1 mouse cellular context compared by ENCODE assay signal in genomic region chrX:56839369-56839768, GRCm38 (mm10).
A peak's percentile ranks its signal among the peaks of the same experiment; 100 is the strongest.
TF ChIP-seq lines count a peak whose summit lies in the region.

No protein-coding gene starts in this region.

TF ChIP-seq in MEL, 35 proteins besides CTCF, POLR2A, EP300 and RAD21:
- TF ChIP-seq GATA1 (IDR thresholded peaks at IDR 0.05; ENCODE audit: low read depth, low read length) (no peak), MAX (IDR thresholded peaks at IDR 0.05; ENCODE audit: low read length) (no peak), UBTF (IDR thresholded peaks at IDR 0.05; ENCODE audit: borderline replicate concordance, insufficient read depth, low read depth, low read length) (no peak), RCOR1 (IDR thresholded peaks at IDR 0.05; ENCODE audit: low read depth, low read length) (no peak), NRF1 (IDR thresholded peaks at IDR 0.05; ENCODE audit: insufficient read depth, low read depth, low read length, poor library complexity, severe bottlenecking) (no peak), CHD1 (IDR thresholded peaks at IDR 0.05; ENCODE audit: low read depth, low read length) (no peak), SMC3 (IDR thresholded peaks at IDR 0.05; ENCODE audit: low read depth, low read length) (peak; percentile 49), SIN3A (IDR thresholded peaks at IDR 0.05; ENCODE audit: low read length) (no peak), USF2 (IDR thresholded peaks at IDR 0.05; ENCODE audit: borderline replicate concordance in 1 of 2, insufficient read depth in 1 of 2, low read depth in 1 of 2, low read length in 2 of 2) (no peak), TCF12 (IDR thresholded peaks at IDR 0.05; ENCODE audit: low read depth, low read length) (no peak), ZNF384 (IDR thresholded peaks at IDR 0.05; ENCODE audit: low read depth, low read length) (no peak), MXI1 (IDR thresholded peaks at IDR 0.05; ENCODE audit: low read depth, low read length) (no peak), ELF1 (IDR thresholded peaks at IDR 0.05; ENCODE audit: low read depth, low read length) (no peak), POLR2AphosphoS2 (IDR thresholded peaks at IDR 0.05; ENCODE audit: low read length) (no peak), ZC3H11A (IDR thresholded peaks at IDR 0.05; ENCODE audit: low read depth, low read length) (peak; percentile 31; the same call in 1 of the 2 replicates)
